Mouse (Mus musculus): ENCODE results near the gene Fbxo47. TPM values are rescaled to one million over a fixed set of nuclear protein-coding genes. Genes with fewer than 3 reads are reported as not detected.

Gene Fbxo47
- polyA plus RNA-seq, 1 experiment from 2014 or later: 0.95 TPM

DNA sequence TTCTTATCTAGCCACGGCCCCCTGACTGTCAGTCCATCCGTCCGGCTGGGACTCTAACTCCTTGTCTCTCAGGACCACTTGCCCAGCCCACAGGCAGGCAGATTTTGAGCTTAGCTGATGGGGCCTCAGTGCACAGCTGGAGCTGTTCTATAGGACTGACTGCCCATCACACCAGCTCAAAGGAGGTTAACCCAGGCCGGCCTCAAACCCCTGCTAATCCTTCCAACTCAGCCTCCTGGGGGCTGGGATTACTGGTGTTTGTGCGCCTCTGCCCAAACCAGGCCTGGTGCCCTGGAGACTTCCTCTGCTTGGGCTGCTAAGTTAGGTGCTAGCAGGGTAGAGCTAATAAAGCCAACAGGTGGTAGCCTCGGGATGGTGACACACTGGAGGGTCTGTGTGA, 66.0 kb downstream of the Fbxo47 start:
- 65% methylated on average over 6 of the region's 6 CpGs for WGBS

DNA sequence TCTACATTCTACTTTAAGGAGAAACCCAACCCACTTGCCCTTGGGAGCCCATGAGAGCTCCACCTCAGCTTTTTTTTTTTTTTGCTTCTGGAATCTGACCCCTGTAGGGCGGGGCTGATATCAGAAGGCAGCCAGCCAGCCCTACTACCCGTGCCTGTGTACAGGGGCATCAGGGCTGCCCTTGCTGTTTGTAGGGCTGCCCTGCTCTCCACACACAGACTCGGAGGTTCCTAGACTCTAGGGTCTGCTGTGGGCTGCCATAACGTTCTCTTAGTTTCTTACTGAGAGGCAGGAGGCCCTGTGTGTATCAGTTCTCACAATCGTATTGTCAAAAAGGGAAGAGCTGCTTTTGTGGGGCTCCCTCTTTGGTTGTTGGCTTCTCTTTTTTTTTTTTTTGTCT, 66.6 kb downstream of the Fbxo47 start:
- peaks cover 46% of the 10 kb centered on the region for H3K4me1 ChIP-seq (replicated peaks; ENCODE audit: insufficient read depth, low read length)
- TF ChIP-seq CTCF (IDR thresholded peaks at IDR 0.05; ENCODE audit: low read depth): no peak
- 30% methylated on average over 5 of the region's 5 CpGs for WGBS
- DNase-seq (ENCODE audit: low spot score): no peak
- H3K4me3 ChIP-seq (replicated peaks; ENCODE audit: low read depth, low read length): no peak overlapping the region
- H3K4me2 ChIP-seq (ENCODE audit: low read length): no peak overlapping the region
- H3K27me3 ChIP-seq (ENCODE audit: insufficient read depth, low read length): no peaks in the 10 kb centered on the region
- H3K9me3 ChIP-seq (replicated peaks; ENCODE audit: low read length): no peaks in the 10 kb centered on the region
- no peak overlapping the region for H3K9ac ChIP-seq (ENCODE audit: low read depth, low read length)
- ATAC-seq (replicated peaks; ENCODE audit: low FRiP score, low read depth): no peak
- no peak overlapping the region for H3K27ac ChIP-seq
- H3K36me3 ChIP-seq (ENCODE audit: insufficient read depth, low read length): peaks cover 28% of the 10 kb centered on the region

More for the DNA sequence above, 66.0 kb downstream of the Fbxo47 start:
- Histone ChIP-seq H3K4me2 (ENCODE audit: low read length) (no peak overlapping the region), H3K9me3 (replicated peaks; ENCODE audit: low read length) (no peaks in the 10 kb centered on the region), H3K4me3 (replicated peaks; ENCODE audit: low read depth, low read length) (no peak overlapping the region), H3K9ac (ENCODE audit: low read depth, low read length) (0 out of 2 replicates have a peak overlapping the region, but pooled peaks have one; percentile 31), H3K27ac (no peak overlapping the region), H3K36me3 (ENCODE audit: insufficient read depth, low read length) (peaks cover 28% of the 10 kb centered on the region), H3K27me3 (ENCODE audit: insufficient read depth, low read length) (no peaks in the 10 kb centered on the region), H3K4me1 (replicated peaks; ENCODE audit: insufficient read depth, low read length) (peaks cover 40% of the 10 kb centered on the region)
- DNase-seq (ENCODE audit: low spot score): no peak
- no peak for TF ChIP-seq CTCF (IDR thresholded peaks at IDR 0.05; ENCODE audit: low read depth)
- ATAC-seq (replicated peaks; ENCODE audit: low FRiP score, low read depth): no peak

DNA sequence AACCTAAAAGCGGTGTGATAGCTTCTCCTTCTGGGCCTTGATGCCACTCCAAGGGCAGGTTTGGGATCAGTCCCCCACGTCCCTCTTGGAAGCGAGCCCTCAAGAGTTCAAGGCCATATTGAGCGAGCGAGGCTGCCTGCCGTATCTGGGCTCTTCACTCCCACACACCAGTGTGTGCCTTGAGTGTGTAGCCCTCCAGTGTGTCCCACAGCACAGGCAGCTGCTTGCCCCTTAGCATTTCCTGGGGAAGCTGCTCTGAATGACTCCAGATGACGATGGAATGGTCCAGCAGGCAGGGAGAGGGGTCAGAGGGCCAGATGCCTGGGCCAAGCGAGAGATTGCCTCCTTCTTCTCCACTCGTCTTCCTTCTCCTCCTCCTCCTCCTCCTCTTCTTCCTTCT, 67.0 kb downstream of the Fbxo47 start:
- no peak overlapping the region for H3K9ac ChIP-seq (ENCODE audit: low read depth, low read length)
- peaks cover 28% of the 10 kb centered on the region for H3K36me3 ChIP-seq (ENCODE audit: insufficient read depth, low read length)
- H3K4me1 ChIP-seq (replicated peaks; ENCODE audit: insufficient read depth, low read length): peaks cover 49% of the 10 kb centered on the region
- no peak for TF ChIP-seq CTCF (IDR thresholded peaks at IDR 0.05; ENCODE audit: low read depth)
- H3K4me2 ChIP-seq (ENCODE audit: low read length): no peak overlapping the region
- no peak overlapping the region for H3K4me3 ChIP-seq (replicated peaks; ENCODE audit: low read depth, low read length)
- WGBS: 33% methylated on average over 9 of the region's 9 CpGs
- no peaks in the 10 kb centered on the region for H3K9me3 ChIP-seq (replicated peaks; ENCODE audit: low read length)
- H3K27me3 ChIP-seq (ENCODE audit: insufficient read depth, low read length): no peaks in the 10 kb centered on the region
- H3K27ac ChIP-seq: peak overlapping the region; percentile 62
- no peak for DNase-seq (ENCODE audit: low spot score)
- no peak for ATAC-seq (replicated peaks; ENCODE audit: low FRiP score, low read depth)

- Histone ChIP-seq H3K9ac (ENCODE audit: low read depth, low read length) (0 out of 2 replicates have a peak overlapping the region, but pooled peaks have one; percentile 0), H3K27me3 (ENCODE audit: insufficient read depth, low read length) (no peaks in the 10 kb centered on the region), H3K4me1 (replicated peaks; ENCODE audit: insufficient read depth, low read length) (peaks cover 57% of the 10 kb centered on the region), H3K4me2 (ENCODE audit: low read length) (no peak overlapping the region), H3K27ac (no peak overlapping the region), H3K9me3 (replicated peaks; ENCODE audit: low read length) (no peaks in the 10 kb centered on the region), H3K36me3 (ENCODE audit: insufficient read depth, low read length) (peaks cover 24% of the 10 kb centered on the region), H3K4me3 (replicated peaks; ENCODE audit: low read depth, low read length) (no peak overlapping the region)
- no peak for DNase-seq (ENCODE audit: low spot score)
- ATAC-seq (replicated peaks; ENCODE audit: low FRiP score, low read depth): no peak
- 71% methylated on average over 5 of the region's 5 CpGs for WGBS
- TF ChIP-seq CTCF (IDR thresholded peaks at IDR 0.05; ENCODE audit: low read depth): no peak
These were observed 67.8 kb downstream of the Fbxo47 start for GRCm38 (mm10) chr11:97816176-97816575.

DNA sequence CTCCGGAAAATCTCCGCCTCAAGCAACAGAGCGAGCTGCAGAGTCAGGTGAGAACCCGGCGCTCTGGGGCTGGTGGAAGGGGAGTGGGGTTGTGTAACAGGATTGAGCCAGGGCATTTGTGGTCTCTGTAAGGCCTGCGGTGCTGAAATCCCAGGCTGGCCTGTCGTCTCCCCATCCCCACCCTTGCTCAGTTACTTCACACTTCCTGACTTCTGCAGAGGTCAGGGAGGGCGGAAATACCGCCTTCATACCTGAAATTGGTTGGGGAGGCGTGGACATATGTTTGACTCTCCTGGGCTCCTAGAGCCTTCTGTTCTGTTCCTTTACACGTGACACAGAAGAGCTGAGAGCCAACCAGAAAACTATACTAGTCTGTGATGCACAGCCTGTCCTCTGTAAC, 68.2 kb downstream of the Fbxo47 start:
- TF ChIP-seq CTCF (IDR thresholded peaks at IDR 0.05; ENCODE audit: low read depth): no peak
- no peak overlapping the region for H3K27ac ChIP-seq
- no peak overlapping the region for H3K4me3 ChIP-seq (replicated peaks; ENCODE audit: low read depth, low read length)
- no peaks in the 10 kb centered on the region for H3K27me3 ChIP-seq (ENCODE audit: insufficient read depth, low read length)
- no peaks in the 10 kb centered on the region for H3K9me3 ChIP-seq (replicated peaks; ENCODE audit: low read length)
- no peak overlapping the region for H3K4me2 ChIP-seq (ENCODE audit: low read length)
- WGBS: 78% methylated on average over 11 of the region's 11 CpGs
- ATAC-seq (replicated peaks; ENCODE audit: low FRiP score, low read depth) (no peak), DNase-seq (ENCODE audit: low spot score) (no peak)
- H3K4me1 ChIP-seq (replicated peaks; ENCODE audit: insufficient read depth, low read length): peaks cover 60% of the 10 kb centered on the region
- H3K36me3 ChIP-seq (ENCODE audit: insufficient read depth, low read length): peaks cover 24% of the 10 kb centered on the region
- H3K9ac ChIP-seq (ENCODE audit: low read depth, low read length): 0 out of 2 replicates have a peak overlapping the region, but pooled peaks have one; percentile 0

- peak; percentile 44 for ATAC-seq (replicated peaks; ENCODE audit: low FRiP score, low read depth)
- Histone ChIP-seq H3K4me3 (replicated peaks; ENCODE audit: low read depth, low read length) (no peak overlapping the region), H3K9me3 (replicated peaks; ENCODE audit: low read length) (no peaks in the 10 kb centered on the region), H3K9ac (ENCODE audit: low read depth, low read length) (no peak overlapping the region), H3K4me2 (ENCODE audit: low read length) (no peak overlapping the region), H3K27me3 (ENCODE audit: insufficient read depth, low read length) (no peaks in the 10 kb centered on the region), H3K36me3 (ENCODE audit: insufficient read depth, low read length) (peaks cover 30% of the 10 kb centered on the region), H3K27ac (peak overlapping the region; percentile 68), H3K4me1 (replicated peaks; ENCODE audit: insufficient read depth, low read length) (peaks cover 78% of the 10 kb centered on the region)
- no peak for TF ChIP-seq CTCF (IDR thresholded peaks at IDR 0.05; ENCODE audit: low read depth)
- 46% methylated on average over 17 of the region's 17 CpGs for WGBS
- DNase-seq (ENCODE audit: low spot score): no peak
These were observed 70.0 kb downstream of the Fbxo47 start for GRCm38 (mm10) chr11:97813746-97814515.
